27 mouse cellular contexts compared by ENCODE assay signal in genomic region chr10:128964961-128965360, GRCm38 (mm10). TPM values are rescaled to one million over a fixed set of nuclear protein-coding genes. Genes with fewer than 3 reads are reported as not detected.
A peak's percentile ranks its signal among the peaks of the same experiment; 100 is the strongest.
DNase-seq lines count a peak whose midpoint lies in the region; ATAC-seq and TF ChIP-seq lines count a peak whose summit lies in the region.
"Had no signal": no experiment of that assay in that cellular context is flagged by ENCODE, and none has a peak within 500 bp of the region (broad histone marks: within the 10 kb centered on the region; RNA-seq: fewer than 3 reads in every experiment).

No protein-coding gene starts in this region.

- peaks cover 6% of the 10 kb centered on the region; the same call in 1 of the 2 replicates for H3K79me2 ChIP-seq in liver, adult 2 months (ENCODE audit: control insufficient read depth, insufficient read depth, low read length)

- peak; percentile 90 for ATAC-seq in kidney, embryonic 16.5 days (ENCODE audit: low FRiP score, low TSS enrichment)
- peak; percentile 95 for ATAC-seq in liver, postnatal 0 days
- ATAC-seq in forebrain, embryonic 12.5 days (ENCODE audit: low FRiP score): no peak

- peaks cover 14% of the 10 kb centered on the region; the same call in 1 of the 2 replicates for H3K4me1 ChIP-seq in kidney, adult 2 months (ENCODE audit: control insufficient read depth, insufficient read depth, low read length)
- H3K4me1 ChIP-seq in kidney, embryonic 16.5 days (ENCODE audit: insufficient read depth, low read length): no peaks in the 10 kb centered on the region
- H3K4me1 ChIP-seq in liver, adult 2 months (ENCODE audit: control insufficient read depth, insufficient read depth, low read length): peaks cover 42% of the 10 kb centered on the region
- peaks cover 18% of the 10 kb centered on the region for H3K4me1 ChIP-seq in liver, postnatal 0 days (ENCODE audit: insufficient read depth)
- no peaks in the 10 kb centered on the region for H3K4me1 ChIP-seq in forebrain, embryonic 12.5 days
- H3K4me1 ChIP-seq: embryonic facial prominence, embryonic 15.5 days; limb, embryonic 12.5 days had no signal

- 27% methylated on average over 2 of the region's 2 CpGs for WGBS in kidney, adult 2 months
- 50% methylated on average over 2 of the region's 2 CpGs for WGBS in kidney, embryonic 16.5 days
- WGBS in liver, adult 2 months: 29% methylated on average over 2 of the region's 2 CpGs
- WGBS in liver, postnatal 0 days (ENCODE audit: insufficient replicate concordance): 43% methylated on average over 2 of the region's 2 CpGs
- 77% methylated on average over 2 of the region's 2 CpGs for WGBS in forebrain, embryonic 12.5 days

- no peak for TF ChIP-seq CTCF in kidney, adult 2 months (conservative IDR thresholded peaks at IDR 0.05; ENCODE audit: insufficient read depth, insufficient read length, low read depth, low read length)
- no peak for TF ChIP-seq CTCF in liver, adult 2 months (IDR thresholded peaks at IDR 0.05; ENCODE audit: low read depth, low read length)
- TF ChIP-seq CTCF in liver, postnatal 0 days (IDR thresholded peaks at IDR 0.05; ENCODE audit: low read depth): no peak

- peak; percentile 89 for DNase-seq in kidney, adult 2 months
- peak; percentile 100 for DNase-seq in liver, adult 2 months (ENCODE audit: extremely low read depth, low read depth, low spot score)
- peak; percentile 48 for DNase-seq in liver, postnatal 0 days
- no peak for DNase-seq in urinary bladder, postnatal 25 days (ENCODE audit: low spot score)
- DNase-seq in adrenal gland, adult (ENCODE audit: inconsistent age in 2 of 2, low spot score in 1 of 2): no peak
- DNase-seq: cerebellum, adult 2 months; cerebellum, postnatal 36 days; gastrocnemius, postnatal 10 days; retina, postnatal 1 day; thymus, postnatal 14 days had no signal

- no peak overlapping the region for H3K4me2 ChIP-seq in kidney, embryonic 16.5 days (replicated peaks; ENCODE audit: low read depth, low read length)
- no peak overlapping the region for H3K4me2 ChIP-seq in liver, postnatal 0 days (ENCODE audit: low read depth, low read length)
- H3K4me2 ChIP-seq in forebrain, embryonic 12.5 days: no peak overlapping the region
- H3K4me2 ChIP-seq: embryonic facial prominence, embryonic 15.5 days; limb, embryonic 12.5 days; lung, embryonic 15.5 days; midbrain, embryonic 11.5 days had no signal

- H3K27ac ChIP-seq in kidney, adult 2 months (ENCODE audit: insufficient read depth, low read depth, low read length): peak overlapping the region; percentile 88
- no peak overlapping the region for H3K27ac ChIP-seq in kidney, embryonic 16.5 days (ENCODE audit: low read length)
- H3K27ac ChIP-seq in liver, adult 2 months (replicated peaks; ENCODE audit: insufficient read depth, low read depth, low read length): peak overlapping the region; percentile 99
- peak overlapping the region; percentile 85 for H3K27ac ChIP-seq in liver, postnatal 0 days (ENCODE audit: low read depth)
- no peak overlapping the region for H3K27ac ChIP-seq in forebrain, embryonic 12.5 days
- H3K27ac ChIP-seq: embryonic facial prominence, embryonic 15.5 days; limb, embryonic 12.5 days; lung, embryonic 15.5 days; macrophage had no signal

- no peaks in the 10 kb centered on the region for H3K27me3 ChIP-seq in kidney, adult 2 months (replicated peaks; ENCODE audit: control insufficient read depth, insufficient read depth, low read length)
- no peaks in the 10 kb centered on the region for H3K27me3 ChIP-seq in kidney, embryonic 16.5 days (ENCODE audit: insufficient read depth, low read length)
- no peaks in the 10 kb centered on the region for H3K27me3 ChIP-seq in liver, adult 2 months (ENCODE audit: control insufficient read depth, insufficient read depth, low read length)
- H3K27me3 ChIP-seq in liver, postnatal 0 days (ENCODE audit: insufficient read depth, low read length): no peaks in the 10 kb centered on the region
- no peaks in the 10 kb centered on the region for H3K27me3 ChIP-seq in forebrain, embryonic 12.5 days
- H3K27me3 ChIP-seq: embryonic facial prominence, embryonic 15.5 days; limb, embryonic 12.5 days; lung, embryonic 15.5 days had no signal

- H3K4me3 ChIP-seq in kidney, adult 2 months (ENCODE audit: insufficient read depth, low read depth, low read length): no peak overlapping the region
- no peak overlapping the region for H3K4me3 ChIP-seq in kidney, embryonic 16.5 days (ENCODE audit: low read length)
- no peak overlapping the region; the same call in 1 of the 2 replicates for H3K4me3 ChIP-seq in liver, adult 2 months (ENCODE audit: insufficient read depth, low read depth, low read length)
- H3K4me3 ChIP-seq in liver, postnatal 0 days (ENCODE audit: low read depth, low read length): no peak overlapping the region
- H3K4me3 ChIP-seq in forebrain, embryonic 12.5 days (replicated peaks): no peak overlapping the region
- H3K4me3 ChIP-seq: embryonic facial prominence, embryonic 15.5 days; limb, embryonic 12.5 days; lung, embryonic 15.5 days had no signal

- TF ChIP-seq POLR2A in kidney, adult 2 months (IDR thresholded peaks at IDR 0.05; ENCODE audit: low read depth, low read length): no peak
- no peak for TF ChIP-seq POLR2A in liver, adult 2 months (IDR thresholded peaks at IDR 0.05; ENCODE audit: extremely low read depth, insufficient read depth, low read length)

- H3K9me3 ChIP-seq in kidney, embryonic 16.5 days (ENCODE audit: low read length): no peaks in the 10 kb centered on the region
- H3K9me3 ChIP-seq in liver, postnatal 0 days (ENCODE audit: low read length): no peaks in the 10 kb centered on the region
- H3K9me3 ChIP-seq in forebrain, embryonic 12.5 days: no peaks in the 10 kb centered on the region
- H3K9me3 ChIP-seq: embryonic facial prominence, embryonic 15.5 days; limb, embryonic 12.5 days; lung, embryonic 15.5 days had no signal

- no peak; the same call in 1 of the 2 replicates for TF ChIP-seq EP300 in liver, postnatal 0 days (IDR thresholded peaks at IDR 0.05; ENCODE audit: low read depth)

- no peaks in the 10 kb centered on the region for H3K36me3 ChIP-seq in kidney, adult 2 months (ENCODE audit: control insufficient read depth, insufficient read depth, low read length)
- no peaks in the 10 kb centered on the region for H3K36me3 ChIP-seq in kidney, embryonic 16.5 days (ENCODE audit: insufficient read depth, low read length)
- H3K36me3 ChIP-seq in liver, adult 2 months (ENCODE audit: control insufficient read depth, insufficient read depth, low read length): no peaks in the 10 kb centered on the region
- H3K36me3 ChIP-seq in liver, postnatal 0 days (replicated peaks; ENCODE audit: insufficient read depth, low read length): no peaks in the 10 kb centered on the region
- no peaks in the 10 kb centered on the region for H3K36me3 ChIP-seq in forebrain, embryonic 12.5 days (replicated peaks)
- H3K36me3 ChIP-seq: embryonic facial prominence, embryonic 15.5 days; limb, embryonic 12.5 days; lung, embryonic 15.5 days had no signal

- H3K9ac ChIP-seq in kidney, embryonic 16.5 days (replicated peaks; ENCODE audit: low read length): no peak overlapping the region
- H3K9ac ChIP-seq in liver, adult 2 months (ENCODE audit: low read depth, low read length): peak overlapping the region; percentile 73
- no peak overlapping the region for H3K9ac ChIP-seq in liver, postnatal 0 days (replicated peaks)
- H3K9ac ChIP-seq in forebrain, embryonic 12.5 days: no peak overlapping the region
- H3K9ac ChIP-seq: embryonic facial prominence, embryonic 15.5 days; limb, embryonic 12.5 days; lung, embryonic 15.5 days had no signal

RNA-seq across cellular contexts. Expression of gene Mettl7b, which starts 4.2 kb away (rescaled TPM):
- polyA plus RNA-seq in kidney, adult 2 months (2012; rRNA removed): 234 and 269 TPM in 2 replicates
- polyA plus RNA-seq in kidney, embryonic 16.5 days (2015; fragmentation: Nextera tagmentation; extraction: Ambion mirVana): 12.0 and 17.1 TPM in 2 replicates
- 639 and 785 TPM in 2 replicates for total RNA-seq in liver, adult 2 months (2014; rRNA removed)
- 780 and 929 TPM in 2 replicates for polyA plus RNA-seq in liver, adult 2 months (2012; rRNA removed)
- 29.9 and 33.3 TPM in 2 replicates for polyA plus RNA-seq in liver, postnatal 0 days (2015; fragmentation: Nextera tagmentation; extraction: Ambion mirVana)
- not detected in 2 replicates for polyA plus RNA-seq in forebrain, embryonic 12.5 days (2016; fragmentation: Nextera tagmentation; extraction: Ambion mirVana)
- total RNA-seq: heart, adult 8-10 months; hematopoietic stem cell, adult 5-6 weeks; layer of hippocampus, postnatal 10 days; left cerebral cortex, adult 8-10 months had no signal
- polyA plus RNA-seq: C2C12; cerebellum, adult 2 months; frontal cortex, adult 2 months; limb, embryonic 12.5 days; lung, embryonic 15.5 days; macrophage; midbrain, embryonic 11.5 days had no signal

RNA-seq across cellular contexts. Expression of gene Olfr9, which starts 24.3 kb away (rescaled TPM):
- not detected in 2 replicates for polyA plus RNA-seq in kidney, adult 2 months (2012; rRNA removed)
- not detected in 2 replicates for polyA plus RNA-seq in kidney, embryonic 16.5 days (2015; fragmentation: Nextera tagmentation; extraction: Ambion mirVana)
- 0.07 TPM in 1 of 2 replicates, not detected in the other for total RNA-seq in liver, adult 2 months (2014; rRNA removed)
- polyA plus RNA-seq in liver, adult 2 months (2012; rRNA removed): 0.02 TPM in 1 of 2 replicates, not detected in the other
- not detected in 2 replicates for polyA plus RNA-seq in liver, postnatal 0 days (2015; fragmentation: Nextera tagmentation; extraction: Ambion mirVana)
- not detected in 2 replicates for polyA plus RNA-seq in forebrain, embryonic 12.5 days (2016; fragmentation: Nextera tagmentation; extraction: Ambion mirVana)
- total RNA-seq: adrenal gland, adult 18-20 months; adrenal gland, postnatal 4 days; gastrocnemius, postnatal 10 days; heart, adult 8-10 months; hematopoietic stem cell, adult 5-6 weeks; layer of hippocampus, postnatal 10 days; left cerebral cortex, adult 8-10 months had no signal
- polyA plus RNA-seq: C2C12; cerebellum, adult 2 months; embryonic facial prominence, embryonic 15.5 days; frontal cortex, adult 2 months; heart, embryonic 16.5 days; limb, embryonic 12.5 days; lung, embryonic 15.5 days; macrophage; midbrain, embryonic 11.5 days; stomach, postnatal 0 days had no signal

RNA-seq across cellular contexts. Expression of gene Itga7, which starts 31.3 kb away (rescaled TPM):
- polyA plus RNA-seq in kidney, adult 2 months (2012; rRNA removed): 14.6 and 17.8 TPM in 2 replicates
- polyA plus RNA-seq in kidney, embryonic 16.5 days (2015; fragmentation: Nextera tagmentation; extraction: Ambion mirVana): 3.9 and 4.0 TPM in 2 replicates
- total RNA-seq in liver, adult 2 months (2014; rRNA removed): 4.6 and 4.9 TPM in 2 replicates
- 9.5 and 11.0 TPM in 2 replicates for polyA plus RNA-seq in liver, adult 2 months (2012; rRNA removed)
- 0.66 and 0.70 TPM in 2 replicates for polyA plus RNA-seq in liver, postnatal 0 days (2015; fragmentation: Nextera tagmentation; extraction: Ambion mirVana)
- polyA plus RNA-seq in forebrain, embryonic 12.5 days (2016; fragmentation: Nextera tagmentation; extraction: Ambion mirVana): 0.46 and 0.73 TPM in 2 replicates
- total RNA-seq: hematopoietic stem cell, adult 5-6 weeks had no signal
- polyA plus RNA-seq: macrophage had no signal

RNA-seq across cellular contexts. Expression of gene Bloc1s1, which starts 41.1 kb away (rescaled TPM):
- polyA plus RNA-seq in kidney, adult 2 months (2012; rRNA removed): 339 and 365 TPM in 2 replicates
- polyA plus RNA-seq in kidney, embryonic 16.5 days (2015; fragmentation: Nextera tagmentation; extraction: Ambion mirVana): 227 and 234 TPM in 2 replicates
- 91.1 and 106 TPM in 2 replicates for total RNA-seq in liver, adult 2 months (2014; rRNA removed)
- polyA plus RNA-seq in liver, adult 2 months (2012; rRNA removed): 192 and 226 TPM in 2 replicates
- 128 and 130 TPM in 2 replicates for polyA plus RNA-seq in liver, postnatal 0 days (2015; fragmentation: Nextera tagmentation; extraction: Ambion mirVana)
- 183 and 188 TPM in 2 replicates for polyA plus RNA-seq in forebrain, embryonic 12.5 days (2016; fragmentation: Nextera tagmentation; extraction: Ambion mirVana)

RNA-seq across cellular contexts. Expression of gene Rdh5, which starts 42.3 kb away (rescaled TPM):
- 38.9 and 46.0 TPM in 2 replicates for polyA plus RNA-seq in kidney, adult 2 months (2012; rRNA removed)
- 17.7 and 20.5 TPM in 2 replicates for polyA plus RNA-seq in kidney, embryonic 16.5 days (2015; fragmentation: Nextera tagmentation; extraction: Ambion mirVana)
- total RNA-seq in liver, adult 2 months (2014; rRNA removed): 30.4 and 33.8 TPM in 2 replicates
- 86.2 and 91.8 TPM in 2 replicates for polyA plus RNA-seq in liver, adult 2 months (2012; rRNA removed)
- 54.5 and 63.1 TPM in 2 replicates for polyA plus RNA-seq in liver, postnatal 0 days (2015; fragmentation: Nextera tagmentation; extraction: Ambion mirVana)
- polyA plus RNA-seq in forebrain, embryonic 12.5 days (2016; fragmentation: Nextera tagmentation; extraction: Ambion mirVana): 11.3 and 13.3 TPM in 2 replicates

Comparison
In these comparisons a context has a peak if more than half of its experiments do, and no peak if none do; other contexts are left out.
1. H3K27ac ChIP-seq: peak in kidney, adult 2 months (single experiment), liver, adult 2 months (single experiment) and liver, postnatal 0 days (single experiment); none in kidney, embryonic 16.5 days (single experiment) and forebrain, embryonic 12.5 days (single experiment).
2. DNase-seq: peak in kidney, adult 2 months (single experiment), liver, adult 2 months (single experiment) and liver, postnatal 0 days (single experiment); none in urinary bladder, postnatal 25 days (single experiment) and adrenal gland, adult (0 of 2).
3. RNA of gene Mettl7b, which starts 4.2 kb away (polyA plus RNA-seq): 780 to 929 TPM in liver, adult 2 months, 234 to 269 TPM in kidney, adult 2 months, 29.9 to 33.3 TPM in liver, postnatal 0 days and 12.0 to 17.1 TPM in kidney, embryonic 16.5 days; not detected in forebrain, embryonic 12.5 days; every median in the first group is over 10 times any median in the second.